Mouse (Mus musculus) ES-E14 (cell line): ENCODE data around the gene Ppdpf. TPM values are rescaled to one million over a fixed set of nuclear protein-coding genes. Genes with fewer than 3 reads are reported as not detected.

Source experiments
- DNase-seq: peaks from one replicate; pipeline ENCODE4 v3.0.0-alpha.2; 2013; ENCODE audit warnings: low read depth, low spot score
- H3K27ac ChIP-seq: 2 replicates; pipeline ENCODE4 v1.5.1; 2012; ENCODE audit warnings: low read depth, mild to moderate bottlenecking, low read length, moderate library complexity, mixed read lengths; ENCODE audit not compliant: poor library complexity, insufficient read depth, severe bottlenecking
- H3K36me3 ChIP-seq: 2 replicates; pipeline ENCODE4 v1.6.1; 2012; ENCODE audit warnings: mild to moderate bottlenecking, low read length, moderate library complexity, mixed read lengths; ENCODE audit not compliant: control insufficient read depth, poor library complexity, insufficient read depth, severe bottlenecking
- H3K4me1 ChIP-seq, 2 experiments: fragments of 150-350 bp in 1 of 2; sonication (generic) in 1 of 2; 2 replicates each; pipeline ENCODE4 v1.6.1; 2012; ENCODE audit warnings: low read length in 2 of 2, mild to moderate bottlenecking in 1 of 2, mixed read lengths in 1 of 2; ENCODE audit not compliant: control insufficient read depth in 2 of 2, insufficient read depth in 2 of 2, poor library complexity in 1 of 2
- H3K4me3 ChIP-seq, 2 experiments: fragments of 150-350 bp in 1 of 2; sonication (generic) in 1 of 2; 2 replicates each; pipeline ENCODE4 v1.5.1; 2012; ENCODE audit warnings: low read length in 2 of 2, low read depth in 1 of 2, mild to moderate bottlenecking in 1 of 2, mixed read lengths in 1 of 2; ENCODE audit not compliant: insufficient read depth in 1 of 2, poor library complexity in 1 of 2, severe bottlenecking in 1 of 2
- H3K9ac ChIP-seq: 2 replicates; pipeline ENCODE4 v1.6.1; 2012; ENCODE audit warnings: low read depth, mild to moderate bottlenecking, low read length, mixed read lengths; ENCODE audit not compliant: poor library complexity, insufficient read depth, severe bottlenecking
- H3K9me3 ChIP-seq: fragments of 150-350 bp; sonication (generic); 2 replicates; pipeline ENCODE4 v1.6.1; 2012; ENCODE audit warnings: low read depth, mild to moderate bottlenecking, low read length; ENCODE audit not compliant: control insufficient read depth, insufficient read depth
- CHD2 ChIP-seq: IDR thresholded peaks from 2 replicates; pipeline ENCODE4 v1.6.1; 2014; ENCODE audit warnings: mild to moderate bottlenecking, low read depth, low read length, inconsistent platforms
- HCFC1 ChIP-seq: IDR thresholded peaks from 2 replicates; pipeline ENCODE4 v1.6.1; 2012; ENCODE audit warnings: low read length, inconsistent platforms, borderline replicate concordance; ENCODE audit not compliant: insufficient read depth
- MAFK ChIP-seq: IDR thresholded peaks from 2 replicates; pipeline ENCODE4 v1.6.1; 2014; ENCODE audit warnings: mild to moderate bottlenecking, low read depth, low read length, inconsistent platforms; ENCODE audit not compliant: insufficient read depth
- ZC3H11A ChIP-seq: IDR thresholded peaks from 2 replicates; pipeline ENCODE4 v1.6.1; 2012; ENCODE audit warnings: low read depth, mild to moderate bottlenecking, inconsistent platforms, low read length, borderline replicate concordance
- ZNF384 ChIP-seq: IDR thresholded peaks from 2 replicates; pipeline ENCODE4 v1.6.1; 2012; ENCODE audit warnings: low read depth, low read length, inconsistent platforms
- in situ Hi-C, 2 experiments: fragments of 600-800 bp; cut with MboI; formaldehyde crosslinking; loops; one replicate each; pipeline ENCODE4 v1.15.1; 2025; ENCODE audit warnings: low sequenced_read_pairs in 2 of 2, inconsistent platforms in 1 of 2; ENCODE audit not compliant: unreplicated experiment in 2 of 2
- total RNA-seq: library from RNA; depleted of rRNA; stranded (reverse); fragments of 300-350 nt; gene quantifications from 2 replicates; pipeline ENCODE4 v1.2.3, GENCODE M21; 2012

Gene Ppdpf
- total RNA-seq, 1 experiment: 71.8 TPM

GRCm38 (mm10) chr2:181220361-181220760 is 33.3 kb downstream of the Ppdpf start:
- no peak overlapping the region for H3K9ac ChIP-seq
- peaks cover 0 to 16% of the 10 kb centered on the region in 2 experiments; a peak in 2 of 4 replicates for H3K4me1 ChIP-seq
- H3K36me3 ChIP-seq: no peaks in the 10 kb centered on the region
- TF ChIP-seq CHD2: no peak
- in situ Hi-C loops: no loop called here
- no peak overlapping the region for H3K4me3 ChIP-seq
- no peak for DNase-seq
- H3K27ac ChIP-seq: no peak overlapping the region
- H3K9me3 ChIP-seq: no peaks in the 10 kb centered on the region

GRCm38 (mm10) chr2:181224994-181225393 is 37.9 kb downstream of the Ppdpf start:
- H3K9ac ChIP-seq: no peak overlapping the region
- H3K4me3 ChIP-seq: no peak overlapping the region
- no peaks in the 10 kb centered on the region for H3K36me3 ChIP-seq
- no peak overlapping the region for H3K27ac ChIP-seq
- no peak for TF ChIP-seq MAFK
- TF ChIP-seq CHD2: no peak
- TF ChIP-seq HCFC1: no peak
- TF ChIP-seq ZC3H11A: no peak
- no peak for TF ChIP-seq ZNF384
- in situ Hi-C loops: no loop called here
- H3K4me1 ChIP-seq: peaks cover 0 to 10% of the 10 kb centered on the region in 2 experiments; a peak in 2 of 4 replicates
- DNase-seq: no peak
- H3K9me3 ChIP-seq: no peaks in the 10 kb centered on the region

DNA sequence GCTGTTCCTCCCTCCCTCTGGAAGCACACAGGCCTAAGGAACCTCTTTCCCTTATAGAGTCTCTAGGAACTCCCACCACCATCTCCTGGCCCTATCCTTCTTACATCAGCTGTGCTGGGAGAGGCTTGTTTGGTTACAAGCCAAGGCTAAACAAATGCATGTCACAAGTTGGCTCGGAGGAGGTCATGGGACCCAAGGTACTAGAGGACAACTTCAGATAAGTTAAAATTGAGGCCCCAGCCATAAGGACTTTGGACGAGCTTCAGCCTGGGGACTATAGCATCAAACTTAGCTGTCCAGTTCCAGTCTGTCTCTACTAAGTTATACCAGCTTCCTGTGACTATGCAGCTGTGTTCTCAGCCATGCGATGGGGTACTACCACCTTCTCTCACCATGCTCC is 40.1 kb downstream of the Ppdpf start:
- no peak for DNase-seq
- H3K27ac ChIP-seq: no peak overlapping the region
- no peak for TF ChIP-seq MAFK
- no peak for TF ChIP-seq CHD2
- TF ChIP-seq ZC3H11A: no peak
- TF ChIP-seq ZNF384: no peak
- no peak for TF ChIP-seq HCFC1
- no peak overlapping the region for H3K4me3 ChIP-seq
- no peaks in the 10 kb centered on the region for H3K9me3 ChIP-seq
- no peaks in the 10 kb centered on the region; a peak in 1 of 4 replicates for H3K4me1 ChIP-seq
- no peaks in the 10 kb centered on the region for H3K36me3 ChIP-seq
- in situ Hi-C loops: no loop called here
- no peak overlapping the region for H3K9ac ChIP-seq

DNA sequence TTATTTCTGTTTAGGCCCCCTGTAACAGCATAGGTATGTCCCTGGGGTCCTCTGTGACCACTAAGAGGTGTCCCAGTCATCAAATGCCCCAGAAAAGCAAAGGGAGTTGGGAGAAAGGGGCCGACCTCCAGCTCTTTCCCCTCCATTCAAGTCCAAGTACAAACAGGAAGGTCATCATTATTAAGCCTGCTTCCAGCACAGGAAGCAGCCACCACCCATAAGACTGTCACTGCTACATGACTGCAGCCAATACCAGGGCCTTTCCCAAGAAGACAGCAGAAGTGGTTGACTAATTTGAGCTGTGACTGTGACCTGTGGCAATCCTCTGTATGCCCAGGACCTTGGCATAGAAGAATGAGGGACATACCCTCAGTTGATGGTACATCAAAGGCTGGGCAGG is 41.3 kb downstream of the Ppdpf start:
- Histone ChIP-seq H3K4me1 (peaks cover 0 to 2% of the 10 kb centered on the region in 2 experiments; a peak in 2 of 4 replicates), H3K4me3 (no peak overlapping the region), H3K27ac (no peak overlapping the region), H3K36me3 (no peaks in the 10 kb centered on the region), H3K9ac (no peak overlapping the region), H3K9me3 (no peaks in the 10 kb centered on the region)
- DNase-seq: no peak
- in situ Hi-C loops: no loop called here
- TF ChIP-seq MAFK: no peak
- TF ChIP-seq HCFC1: no peak
- no peak for TF ChIP-seq ZNF384
- TF ChIP-seq ZC3H11A: no peak
- TF ChIP-seq CHD2: no peak

DNA sequence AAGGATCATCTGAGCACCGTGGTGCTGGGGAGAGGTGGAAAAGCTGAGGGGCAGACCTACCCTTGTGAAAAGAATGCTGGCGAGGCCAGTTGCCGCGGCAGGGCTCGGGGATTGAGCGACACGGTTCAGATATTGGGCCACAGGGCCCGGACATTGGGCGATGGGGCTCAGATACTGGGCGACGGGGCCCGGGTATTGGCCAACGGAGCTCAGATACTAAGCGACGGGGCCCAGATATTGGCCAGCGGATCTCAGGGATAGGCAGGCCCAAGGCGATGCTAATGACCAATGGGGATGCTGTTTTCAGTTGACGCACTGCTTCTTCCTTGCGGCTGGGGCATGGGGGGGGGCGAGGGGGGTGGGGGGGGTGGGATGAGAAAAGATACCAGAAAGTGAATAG is 44.1 kb downstream of the Ppdpf start:
- in situ Hi-C loops: no loop called here
- H3K27ac ChIP-seq: no peak overlapping the region
- TF ChIP-seq CHD2 (no peak), MAFK (no peak), HCFC1 (no peak), ZC3H11A (no peak), ZNF384 (no peak)
- H3K9ac ChIP-seq: no peak overlapping the region
- no peaks in the 10 kb centered on the region for H3K9me3 ChIP-seq
- peaks cover 3 to 5% of the 10 kb centered on the region in 2 experiments; a peak in 3 of 4 replicates for H3K4me1 ChIP-seq
- DNase-seq: no peak
- H3K4me3 ChIP-seq: no peak overlapping the region
- H3K36me3 ChIP-seq: no peaks in the 10 kb centered on the region
